Mouse (Mus musculus) MEL (cell line): ENCODE data around the gene Zfp426. TPM values are rescaled to one million over a fixed set of nuclear protein-coding genes. Genes with fewer than 3 reads are reported as not detected.
A peak's percentile ranks its signal among the peaks of the same experiment; 100 is the strongest.

Experiments used
- DNase-seq: peaks from one replicate; pipeline ENCODE4 v3.0.0; 2011; ENCODE audit warnings: low read depth, low spot score
- H3K27ac ChIP-seq: 2 replicates; pipeline ENCODE4 v1.5.1; 2012; ENCODE audit warnings: low read depth, mild to moderate bottlenecking, control low read depth, low read length, moderate library complexity; ENCODE audit not compliant: control insufficient read depth
- H3K27me3 ChIP-seq, 2 experiments: fragments of 150-350 bp in 1 of 2; sonication (generic) in 1 of 2; 2 replicates each; pipeline ENCODE4 v1.6.1; 2012; ENCODE audit warnings: low read length in 2 of 2, mild to moderate bottlenecking in 2 of 2, improper control_type of control experiment in 1 of 2, moderate library complexity in 1 of 2; ENCODE audit not compliant: insufficient read depth in 2 of 2, control insufficient read depth in 1 of 2
- H3K36me3 ChIP-seq, 2 experiments: 2 replicates each; pipeline ENCODE4 v1.6.1; 2012 to 2014; ENCODE audit warnings: low read length in 2 of 2, improper control_type of control experiment in 1 of 2, inconsistent platforms in 1 of 2, mild to moderate bottlenecking in 1 of 2; ENCODE audit not compliant: insufficient read depth in 2 of 2, control insufficient read depth in 1 of 2
- H3K4me1 ChIP-seq, 2 experiments: fragments of 150-350 bp in 1 of 2; sonication (generic) in 1 of 2; 2 replicates each; pipeline ENCODE4 v1.6.1; 2012; ENCODE audit warnings: low read length in 2 of 2, improper control_type of control experiment in 1 of 2, mild to moderate bottlenecking in 1 of 2; ENCODE audit not compliant: insufficient read depth in 2 of 2, control insufficient read depth in 1 of 2
- H3K4me3 ChIP-seq, 2 experiments: fragments of 150-350 bp in 1 of 2; sonication (generic) in 1 of 2; 2 replicates each; pipeline ENCODE4 v1.5.1; 2012; ENCODE audit warnings: low read depth in 2 of 2, low read length in 2 of 2, mild to moderate bottlenecking in 2 of 2, moderate library complexity in 2 of 2, control low read depth in 1 of 2, improper control_type of control experiment in 1 of 2; ENCODE audit not compliant: control insufficient read depth in 1 of 2, insufficient read depth in 1 of 2
- H3K79me2 ChIP-seq: 2 replicates; pipeline ENCODE4 v1.6.1; 2012; ENCODE audit warnings: mild to moderate bottlenecking, low read length, moderate library complexity; ENCODE audit not compliant: control insufficient read depth, poor library complexity, insufficient read depth
- H3K9ac ChIP-seq: 2 replicates; pipeline ENCODE4 v1.6.1; 2012; ENCODE audit warnings: low read depth, mild to moderate bottlenecking, control low read depth, low read length, moderate library complexity; ENCODE audit not compliant: control insufficient read depth, poor library complexity, severe bottlenecking
- H3K9me3 ChIP-seq: fragments of 150-350 bp; sonication (generic); replicated peaks from 2 replicates; pipeline ENCODE4 v1.6.1; 2012; ENCODE audit warnings: mild to moderate bottlenecking, low read length, improper control_type of control experiment, moderate library complexity; ENCODE audit not compliant: insufficient read depth
- CHD2 ChIP-seq: IDR thresholded peaks from 2 replicates; pipeline ENCODE4 v1.6.1; 2011; ENCODE audit warnings: low read length, improper control_type of control experiment
- CTCF ChIP-seq, 3 experiments: IDR thresholded peaks in 2 of 3; conservative IDR thresholded peaks in 1 of 3; 2 replicates each; pipeline ENCODE4 v1.5.1; 2011 to 2012; ENCODE audit warnings: low read length in 3 of 3, low read depth in 2 of 3, mild to moderate bottlenecking in 2 of 3, improper control_type of control experiment in 1 of 3, inconsistent platforms in 1 of 3, mixed read lengths in 1 of 3, moderate library complexity in 1 of 3; ENCODE audit not compliant: control insufficient read depth in 1 of 3, insufficient read depth in 1 of 3, poor library complexity in 1 of 3, severe bottlenecking in 1 of 3
- E2F4 ChIP-seq: IDR thresholded peaks from 2 replicates; pipeline ENCODE4 v1.6.1; 2011; ENCODE audit warnings: low read depth, low read length, improper control_type of control experiment, borderline replicate concordance
- ELF1 ChIP-seq: IDR thresholded peaks from 2 replicates; pipeline ENCODE4 v1.6.1; 2014; ENCODE audit warnings: low read depth, mild to moderate bottlenecking, inconsistent platforms, low read length, improper control_type of control experiment, moderate library complexity
- ETS1 ChIP-seq: IDR thresholded peaks from 2 replicates; pipeline ENCODE4 v1.6.1; 2012; ENCODE audit warnings: low read depth, mild to moderate bottlenecking, inconsistent platforms, low read length, improper control_type of control experiment, moderate library complexity
- GABPA ChIP-seq: IDR thresholded peaks from 2 replicates; pipeline ENCODE4 v1.6.1; 2012; ENCODE audit warnings: low read depth, mild to moderate bottlenecking, inconsistent platforms, low read length, improper control_type of control experiment, moderate library complexity
- GATA1 ChIP-seq: IDR thresholded peaks from 2 replicates; pipeline ENCODE4 v1.6.1; 2011; ENCODE audit warnings: low read depth, low read length, improper control_type of control experiment
- HCFC1 ChIP-seq: IDR thresholded peaks from 2 replicates; pipeline ENCODE4 v1.6.1; 2012; ENCODE audit warnings: low read depth, mild to moderate bottlenecking, inconsistent platforms, low read length, improper control_type of control experiment, moderate library complexity
- JUND ChIP-seq: IDR thresholded peaks from 2 replicates; pipeline ENCODE4 v1.6.1; 2011; ENCODE audit warnings: low read depth, mild to moderate bottlenecking, improper control_type of control experiment, low read length
- MAX ChIP-seq: IDR thresholded peaks from 2 replicates; pipeline ENCODE4 v1.6.1; 2011; ENCODE audit warnings: low read length, improper control_type of control experiment
- MEF2A ChIP-seq: IDR thresholded peaks from 2 replicates; pipeline ENCODE4 v1.6.1; 2014; ENCODE audit warnings: low read depth, mild to moderate bottlenecking, inconsistent platforms, low read length, improper control_type of control experiment; ENCODE audit not compliant: poor library complexity, insufficient replicate concordance, severe bottlenecking; ENCODE audit errors: extremely low read depth
- MYC ChIP-seq: IDR thresholded peaks from 2 replicates; pipeline ENCODE4 v1.6.1; 2011; ENCODE audit warnings: low read depth, mild to moderate bottlenecking, low read length, improper control_type of control experiment, moderate library complexity
- NELFE ChIP-seq: IDR thresholded peaks from 2 replicates; pipeline ENCODE4 v1.6.1; 2011; ENCODE audit warnings: low read depth, low read length, improper control_type of control experiment
- NRF1 ChIP-seq: IDR thresholded peaks from 2 replicates; pipeline ENCODE4 v1.6.1; 2014; ENCODE audit warnings: low read depth, mild to moderate bottlenecking, inconsistent platforms, low read length, improper control_type of control experiment, moderate library complexity; ENCODE audit not compliant: poor library complexity, insufficient read depth, severe bottlenecking
- POLR2A ChIP-seq, 2 experiments: IDR thresholded peaks; 2 replicates each; pipeline ENCODE4 v1.6.1; 2011 to 2012; ENCODE audit warnings: low read length in 2 of 2, mild to moderate bottlenecking in 2 of 2, control low read depth in 1 of 2, improper control_type of control experiment in 1 of 2, low read depth in 1 of 2, moderate library complexity in 1 of 2; ENCODE audit not compliant: control insufficient read depth in 1 of 2, insufficient read depth in 1 of 2, poor library complexity in 1 of 2
- POLR2AphosphoS5 ChIP-seq: IDR thresholded peaks from 2 replicates; pipeline ENCODE4 v1.6.1; 2012; ENCODE audit warnings: low read depth, borderline replicate concordance, mild to moderate bottlenecking, inconsistent platforms, low read length, moderate library complexity, mixed read lengths
- RAD21 ChIP-seq: IDR thresholded peaks from 2 replicates; pipeline ENCODE4 v1.6.1; 2011; ENCODE audit warnings: mild to moderate bottlenecking, low read depth, low read length, improper control_type of control experiment
- RCOR1 ChIP-seq: IDR thresholded peaks from 2 replicates; pipeline ENCODE4 v1.6.1; 2012; ENCODE audit warnings: low read depth, mild to moderate bottlenecking, inconsistent platforms, low read length, improper control_type of control experiment
- SIN3A ChIP-seq: IDR thresholded peaks from 2 replicates; pipeline ENCODE4 v1.6.1; 2012; ENCODE audit warnings: low read length, improper control_type of control experiment, inconsistent platforms
- SMC3 ChIP-seq: IDR thresholded peaks from 2 replicates; pipeline ENCODE4 v1.6.1; 2011; ENCODE audit warnings: low read depth, low read length, improper control_type of control experiment
- TBP ChIP-seq: IDR thresholded peaks from 2 replicates; pipeline ENCODE4 v1.8.0; 2011; ENCODE audit warnings: low read depth, low read length, improper control_type of control experiment
- TCF12 ChIP-seq: IDR thresholded peaks from 2 replicates; pipeline ENCODE4 v1.6.1; 2014; ENCODE audit warnings: low read depth, mild to moderate bottlenecking, inconsistent platforms, low read length, improper control_type of control experiment, moderate library complexity
- UBTF ChIP-seq: IDR thresholded peaks from 2 replicates; pipeline ENCODE4 v1.6.1; 2012; ENCODE audit warnings: low read depth, mild to moderate bottlenecking, inconsistent platforms, low read length, improper control_type of control experiment, moderate library complexity, borderline replicate concordance; ENCODE audit not compliant: insufficient read depth
- USF1 ChIP-seq: IDR thresholded peaks from 2 replicates; pipeline ENCODE4 v1.6.1; 2014; ENCODE audit warnings: low read depth, mild to moderate bottlenecking, inconsistent platforms, low read length, improper control_type of control experiment, moderate library complexity
- USF2 ChIP-seq, 2 experiments: IDR thresholded peaks; 2 replicates each; pipeline ENCODE4 v1.6.1; 2011 to 2012; ENCODE audit warnings: improper control_type of control experiment in 2 of 2, low read length in 2 of 2, borderline replicate concordance in 1 of 2, inconsistent platforms in 1 of 2, low read depth in 1 of 2, mild to moderate bottlenecking in 1 of 2; ENCODE audit not compliant: insufficient read depth in 1 of 2
- ZKSCAN1 ChIP-seq: IDR thresholded peaks from 2 replicates; pipeline ENCODE4 v1.6.1; 2012; ENCODE audit warnings: low read depth, mild to moderate bottlenecking, inconsistent platforms, low read length, improper control_type of control experiment, moderate library complexity
- ZMIZ1 ChIP-seq: IDR thresholded peaks from 2 replicates; pipeline ENCODE4 v1.6.1; 2012; ENCODE audit warnings: low read depth, mild to moderate bottlenecking, inconsistent platforms, low read length, improper control_type of control experiment, moderate library complexity
- ZNF384 ChIP-seq: IDR thresholded peaks from 2 replicates; pipeline ENCODE4 v1.6.1; 2012; ENCODE audit warnings: low read depth, mild to moderate bottlenecking, inconsistent platforms, low read length, improper control_type of control experiment
- polyA plus RNA-seq, 2 experiments: library from polyadenylated mRNA; stranded (reverse) in 1 of 2; unstranded in 1 of 2; fragments of >175 nt in 1 of 2; fragments of >200 nt in 1 of 2; gene quantifications; 2 replicates each; pipeline versions ENCODE4 v1.2.1 to v1.2.4; 2012; ENCODE audit warnings: low replicate concordance in 2 of 2, low read depth in 1 of 2; ENCODE audit not compliant: insufficient read length in 2 of 2, insufficient read depth in 1 of 2, missing spikeins in 1 of 2
- total RNA-seq: library from RNA; depleted of rRNA; stranded (reverse); fragments of 300-350 nt; gene quantifications from 2 replicates; pipeline ENCODE4 v1.2.3, GENCODE M21; 2012

The Zfp426 gene
- total and polyA plus RNA-seq, 3 experiments = 30.7 to 41.5 TPM; not detected in 1

- Histone ChIP-seq H3K9ac (no peak overlapping the region), H3K27me3 (no peaks in the 10 kb centered on the region), H3K4me1 (peaks cover under 1 to 3% of the 10 kb centered on the region in 2 experiments; a peak in 2 of 4 replicates), H3K79me2 (no peaks in the 10 kb centered on the region), H3K36me3 (peaks cover 2 to 78% of the 10 kb centered on the region in 2 experiments), H3K27ac (no peak overlapping the region), H3K4me3 (no peak overlapping the region), H3K9me3 (no peaks in the 10 kb centered on the region)
- DNase-seq = no peak
- TF ChIP-seq USF1 (no peak), SMC3 (no peak), ELF1 (no peak), UBTF (no peak), MAX (no peak), E2F4 (no peak), HCFC1 (no peak), POLR2A (IDR thresholded peaks at IDR 0.05; ENCODE audit: control insufficient read depth in 1 of 2, insufficient read depth in 1 of 2, low read depth in 1 of 2, low read length in 2 of 2, poor library complexity in 1 of 2) (no peak), ZMIZ1 (no peak)
Measured at GRCm38 (mm10) chr9:20504801-20505200, 12.3 kb upstream of the Zfp426 start.

GRCm38 (mm10) chr9:20493281-20493680 is 735 bp upstream of the Zfp426 start:
- Histone ChIP-seq H3K36me3 (peaks cover 22 to 24% of the 10 kb centered on the region in 2 experiments), H3K27me3 (no peaks in the 10 kb centered on the region), H3K4me1 (peaks cover 6 to 11% of the 10 kb centered on the region in 2 experiments), H3K79me2 (peaks cover 20% of the 10 kb centered on the region), H3K4me3 (peak overlapping the region; percentile 74 to 75), H3K27ac (peak overlapping the region; percentile 78), H3K9me3 (no peaks in the 10 kb centered on the region), H3K9ac (peak overlapping the region; percentile 71)
- peak; percentile 73 for DNase-seq
- 0 out of 4 replicates have a peak, but pooled peaks of 1 of the 2 experiments have one; percentile 31 for TF ChIP-seq USF2 (IDR thresholded peaks at IDR 0.05; ENCODE audit: borderline replicate concordance in 1 of 2, insufficient read depth in 1 of 2, low read depth in 1 of 2, low read length in 2 of 2)
- TF ChIP-seq RCOR1 = 0 out of 2 replicates have a peak, but pooled peaks have one; percentile 40
- no peak; the same call in 1 of the 2 replicates for TF ChIP-seq USF1
- no peak for TF ChIP-seq GATA1
- TF ChIP-seq E2F4 = no peak; the same call in 1 of the 2 replicates
- TF ChIP-seq ZKSCAN1 = no peak
- TF ChIP-seq SMC3 = peak; percentile 59
- TF ChIP-seq RAD21 = peak; percentile 53
- TF ChIP-seq ETS1 = 0 out of 2 replicates have a peak, but pooled peaks have one; percentile 32
- no peak for TF ChIP-seq MAX
- TF ChIP-seq NELFE = no peak
- no peak for TF ChIP-seq MEF2A
- TF ChIP-seq ZNF384 = no peak
- TF ChIP-seq JUND = no peak
- no peak for TF ChIP-seq POLR2A (IDR thresholded peaks at IDR 0.05; ENCODE audit: control insufficient read depth in 1 of 2, insufficient read depth in 1 of 2, low read depth in 1 of 2, low read length in 2 of 2, poor library complexity in 1 of 2)
- TF ChIP-seq MYC = no peak
- no peak for TF ChIP-seq POLR2AphosphoS5
- TF ChIP-seq HCFC1 = 0 out of 2 replicates have a peak, but pooled peaks have one; percentile 20
- no peak; the same call in 1 of the 2 replicates for TF ChIP-seq SIN3A
- 0 out of 2 replicates have a peak, but pooled peaks have one; percentile 28 for TF ChIP-seq CHD2
- TF ChIP-seq TCF12 = no peak
- peak in 1 of 3 experiments; percentile 53; a peak in 2 of 6 replicates for TF ChIP-seq CTCF (IDR thresholded peaks at IDR 0.05 in 2 of 3, conservative IDR thresholded peaks at IDR 0.05 in 1 of 3; ENCODE audit: control insufficient read depth in 1 of 3, insufficient read depth in 1 of 3, low read depth in 2 of 3, low read length in 3 of 3, poor library complexity in 1 of 3, severe bottlenecking in 1 of 3)
- no peak for TF ChIP-seq TBP
- TF ChIP-seq NRF1 = no peak
- TF ChIP-seq ZMIZ1 = no peak
- TF ChIP-seq GABPA = 0 out of 2 replicates have a peak, but pooled peaks have one; percentile 50
- no peak for TF ChIP-seq ELF1
